Mouse (Mus musculus): ENCODE measurements around the gene Adgrg1.

Gene Adgrg1

DNA sequence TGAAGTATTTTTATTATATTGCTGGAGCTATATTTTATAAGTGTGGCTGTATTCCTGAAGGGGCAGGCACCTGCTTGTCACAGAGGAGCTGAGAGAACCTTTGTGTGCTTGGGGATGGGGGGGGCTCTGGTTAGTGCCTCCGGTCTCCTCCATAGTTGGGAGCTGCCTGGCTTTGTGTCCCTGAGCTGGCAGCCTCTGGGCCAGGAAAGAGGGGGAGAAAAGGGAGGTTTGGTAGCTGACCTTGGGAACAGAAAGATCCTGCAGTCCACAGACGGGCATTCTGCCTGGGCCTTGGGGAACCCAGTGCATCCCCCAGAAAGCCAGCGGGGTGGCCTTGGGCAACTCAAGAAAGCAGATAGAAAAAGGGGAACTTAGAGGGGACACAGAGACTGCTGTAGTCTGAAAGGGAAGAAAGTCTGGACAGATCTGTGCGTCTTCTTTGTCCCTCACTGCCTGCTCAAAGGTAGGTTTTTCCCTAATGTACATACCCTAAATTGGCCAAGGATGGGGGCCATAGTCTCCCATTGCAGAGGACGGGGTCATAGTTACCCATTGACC, 20.9 kb downstream of the Adgrg1 start:
- in situ Hi-C loops (cut with MboI, MseI) = loop anchor here (5.0 kb wide), 1 partner anchor 53 kb away; no protein-coding TSS in a partner anchor

DNA sequence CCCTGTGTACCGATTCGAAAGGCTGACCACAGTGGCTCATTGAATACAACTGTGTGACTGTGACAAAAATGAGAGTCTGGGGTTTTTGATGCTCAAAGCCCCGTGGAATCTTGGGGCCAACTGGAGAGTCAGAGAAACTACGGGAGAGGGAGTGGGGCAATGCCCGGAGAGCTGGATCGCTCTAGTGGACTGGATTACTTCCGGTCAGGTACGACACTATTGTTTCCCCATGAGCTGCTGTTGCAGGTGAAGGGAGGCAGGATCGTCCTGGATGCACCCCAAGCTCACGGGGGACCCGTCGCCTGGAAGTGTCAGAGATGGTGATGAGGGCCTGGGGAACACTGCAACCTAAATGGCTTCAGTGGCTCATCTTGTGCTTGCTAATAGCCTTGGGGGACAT, 21.5 kb downstream of the Adgrg1 start:
- in situ Hi-C loops (cut with MboI, MseI) = loop anchor here (5.0 kb wide), 1 partner anchor 54 kb away; no protein-coding TSS in a partner anchor

DNA sequence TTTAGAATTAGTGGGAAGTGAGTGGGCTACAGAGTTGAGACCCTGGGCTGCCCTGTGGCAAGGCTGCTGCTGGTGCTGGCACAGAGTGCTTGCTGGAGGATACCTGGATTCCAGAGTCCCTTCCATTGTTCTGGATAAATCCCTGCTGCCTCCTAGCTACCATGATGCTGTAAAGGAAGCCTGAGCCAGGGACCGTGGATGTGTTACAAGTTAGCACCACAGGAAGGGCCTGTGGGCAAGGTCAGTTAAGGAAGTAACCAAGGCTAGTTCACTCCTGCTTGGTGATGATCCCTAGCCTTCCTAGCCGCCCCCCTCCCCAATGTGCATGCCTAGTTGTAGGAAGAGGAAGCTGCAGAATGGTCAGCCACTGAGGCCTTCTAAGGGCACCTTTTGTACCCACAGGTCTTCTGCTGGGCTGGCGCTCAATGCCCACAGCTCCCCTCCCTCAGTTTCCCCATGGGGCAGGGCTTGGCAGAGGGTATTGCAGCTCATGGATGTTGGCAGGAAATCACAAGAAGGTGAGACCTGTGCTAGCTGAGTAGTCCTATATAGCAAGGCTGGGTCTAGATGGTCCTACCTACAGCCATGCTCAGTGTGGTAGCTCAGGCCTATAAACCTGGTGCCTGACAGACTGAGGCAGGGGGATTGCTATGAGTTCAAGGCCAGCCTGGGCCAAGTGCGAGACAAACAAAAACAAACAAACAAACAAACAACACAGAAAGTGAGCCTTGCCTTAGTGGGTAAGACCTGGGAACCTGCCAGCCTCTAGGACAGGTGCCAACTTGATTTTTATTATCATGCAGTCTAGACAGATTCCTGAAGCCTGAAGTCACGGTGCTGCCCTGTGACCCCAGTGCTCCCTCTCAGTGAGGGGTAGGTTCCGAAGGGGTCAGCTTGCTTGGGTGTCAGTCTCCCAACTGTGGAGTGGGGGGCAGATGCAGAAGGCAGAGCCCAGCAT, 22.6 kb downstream of the Adgrg1 start:
- in situ Hi-C loops (cut with MboI, MseI) = loop anchor here (5.0 kb wide), 1 partner anchor 55 kb away; no protein-coding TSS in a partner anchor

DNA sequence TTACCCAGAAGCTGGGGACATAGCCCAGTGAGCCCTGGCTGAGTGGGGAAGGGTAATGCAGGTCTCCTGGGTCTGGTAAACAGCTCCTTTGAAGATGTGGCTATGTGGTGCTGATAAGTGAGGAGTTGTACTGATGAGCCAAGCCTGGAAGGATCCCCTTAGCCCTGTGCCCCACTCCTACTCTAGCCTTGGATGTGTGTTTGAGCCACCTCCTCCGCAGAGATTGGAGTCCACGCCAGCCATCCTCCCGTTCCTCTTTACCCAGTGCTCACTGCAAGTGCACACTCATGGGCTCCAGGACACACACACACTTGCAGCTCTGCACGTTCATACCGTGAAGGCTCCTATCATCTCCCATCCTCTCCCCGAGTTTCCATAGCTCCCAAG, 23.3 kb downstream of the Adgrg1 start:
- in situ Hi-C loops (cut with MboI, MseI) = loop anchor here (5.0 kb wide), 1 partner anchor 56 kb away; no protein-coding TSS in a partner anchor

DNA sequence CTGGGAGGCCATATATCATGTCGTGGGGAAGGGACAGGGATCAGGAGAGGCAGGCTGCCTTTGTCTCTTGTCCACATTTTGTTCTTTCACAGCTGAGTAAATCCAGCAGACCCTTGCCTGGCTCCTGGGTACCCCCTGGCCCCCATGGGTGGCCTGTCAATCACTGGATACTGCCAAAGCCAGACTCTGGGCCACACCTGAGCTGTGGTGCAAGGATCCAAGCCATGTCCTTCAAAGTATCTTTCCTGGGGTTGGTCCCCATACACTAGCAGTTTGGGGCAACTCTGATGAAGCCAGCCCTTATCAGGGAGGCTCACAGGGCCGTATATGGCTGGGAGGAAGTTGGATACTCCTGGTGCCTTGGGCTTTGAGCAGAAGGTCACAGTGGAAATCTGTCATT, 23.9 kb downstream of the Adgrg1 start:
- in situ Hi-C loops (cut with MboI, MseI) = loop anchor here (5.0 kb wide), 1 partner anchor 56 kb away; no protein-coding TSS in a partner anchor

DNA sequence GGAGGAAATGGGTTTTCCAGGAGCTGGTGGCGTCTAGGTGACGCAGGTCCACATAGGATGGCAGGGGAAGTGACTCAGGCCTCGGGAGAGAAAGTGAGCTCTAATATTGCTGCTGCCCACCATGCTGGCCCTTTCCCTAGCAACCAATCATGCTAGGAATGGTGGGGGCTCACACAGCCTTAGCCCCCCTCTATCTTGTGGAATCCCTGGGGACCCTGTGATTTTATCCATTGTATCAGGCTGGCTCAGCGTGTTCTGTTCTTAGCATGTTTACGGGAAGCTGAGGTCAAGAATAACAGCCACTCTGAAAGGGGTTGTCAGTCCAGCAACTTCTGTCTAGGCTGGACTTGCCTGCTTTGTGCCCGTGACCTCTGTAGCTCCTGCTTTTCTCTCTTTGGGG, 24.5 kb downstream of the Adgrg1 start:
- in situ Hi-C loops (cut with MboI, MseI) = loop anchor here (5.0 kb wide), 1 partner anchor 57 kb away; no protein-coding TSS in a partner anchor

- in situ Hi-C loops (cut with MboI, MseI) = loop anchor here (5.0 kb wide), 1 partner anchor 58 kb away; no protein-coding TSS in a partner anchor
These were observed 25.4 kb downstream of the Adgrg1 start for GRCm38 (mm10) chr8:94999956-95000355.

GRCm38 (mm10) chr8:95000684-95001083, 26.1 kb downstream of the Adgrg1 start:
- in situ Hi-C loops (cut with MboI, MseI) = no loop called here

DNA sequence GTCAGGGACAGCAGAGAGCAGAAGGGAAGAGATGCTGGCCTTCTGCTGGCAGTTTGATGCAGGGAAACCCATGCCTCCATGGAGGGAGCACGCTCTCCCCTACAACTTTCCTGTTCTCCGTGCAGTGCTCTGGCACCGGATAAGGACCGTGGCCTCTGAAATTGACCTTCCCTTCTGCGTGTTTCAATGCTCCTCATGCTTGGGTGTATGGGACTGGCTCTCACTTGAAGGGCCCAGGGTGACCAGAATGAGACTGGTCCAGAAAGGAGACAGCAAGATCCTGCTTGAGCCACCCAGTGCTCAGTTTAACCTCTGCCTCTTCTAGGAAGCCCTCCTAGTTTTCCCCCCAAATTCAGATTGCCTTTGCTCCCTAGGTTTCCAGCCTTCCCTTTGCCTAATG, 26.6 kb downstream of the Adgrg1 start:
- in situ Hi-C loops (cut with MboI, MseI) = no loop called here

DNA sequence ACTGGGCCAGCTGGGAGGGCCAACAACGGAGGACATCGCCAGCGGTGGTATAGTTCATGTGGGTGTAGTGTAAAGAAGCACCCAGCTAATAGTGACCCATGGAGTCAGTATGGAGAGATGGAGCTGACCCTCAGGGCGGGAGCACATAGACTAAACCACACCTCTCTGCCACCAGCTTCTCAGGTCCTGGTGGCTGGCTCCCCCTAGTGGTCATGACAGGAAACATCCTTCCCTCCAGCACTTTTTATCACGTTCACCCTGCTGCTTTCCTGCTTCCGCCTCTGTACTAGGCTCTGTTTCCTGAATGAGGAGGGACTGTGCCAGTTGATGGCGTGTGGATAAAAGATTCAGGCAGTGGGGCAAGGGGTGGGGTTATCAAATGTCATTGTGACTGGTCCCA, 27.1 kb downstream of the Adgrg1 start:
- in situ Hi-C loops (cut with MboI, MseI) = no loop called here

DNA sequence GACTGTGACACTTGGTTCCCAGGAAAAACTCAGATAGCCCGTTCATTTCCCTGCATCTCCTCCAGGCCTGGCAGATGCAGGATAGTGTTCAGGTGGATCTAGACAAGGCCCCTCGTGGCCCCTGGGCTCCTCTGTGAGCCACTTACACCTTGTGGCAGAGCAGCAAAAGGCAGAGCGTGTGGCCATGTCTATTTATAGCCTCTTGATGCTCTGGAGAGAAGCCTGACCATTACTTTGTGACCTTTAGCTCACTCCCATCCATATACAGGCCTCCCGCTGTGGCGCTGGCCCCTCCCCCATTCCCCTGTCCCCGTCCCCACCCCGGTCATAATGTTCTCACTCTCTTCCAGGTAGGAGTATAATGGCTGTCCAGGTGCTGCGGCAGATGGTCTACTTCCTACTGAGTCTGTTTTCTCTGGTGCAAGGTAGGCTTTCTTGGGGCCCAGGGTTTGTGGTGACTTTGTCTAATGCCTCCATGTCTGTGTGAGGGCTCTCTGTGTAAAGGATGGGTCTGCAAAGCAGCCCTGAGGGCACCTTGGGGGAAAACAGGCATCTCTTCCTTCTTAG, 27.6 kb downstream of the Adgrg1 start:
- in situ Hi-C loops (cut with MboI, MseI) = no loop called here

DNA sequence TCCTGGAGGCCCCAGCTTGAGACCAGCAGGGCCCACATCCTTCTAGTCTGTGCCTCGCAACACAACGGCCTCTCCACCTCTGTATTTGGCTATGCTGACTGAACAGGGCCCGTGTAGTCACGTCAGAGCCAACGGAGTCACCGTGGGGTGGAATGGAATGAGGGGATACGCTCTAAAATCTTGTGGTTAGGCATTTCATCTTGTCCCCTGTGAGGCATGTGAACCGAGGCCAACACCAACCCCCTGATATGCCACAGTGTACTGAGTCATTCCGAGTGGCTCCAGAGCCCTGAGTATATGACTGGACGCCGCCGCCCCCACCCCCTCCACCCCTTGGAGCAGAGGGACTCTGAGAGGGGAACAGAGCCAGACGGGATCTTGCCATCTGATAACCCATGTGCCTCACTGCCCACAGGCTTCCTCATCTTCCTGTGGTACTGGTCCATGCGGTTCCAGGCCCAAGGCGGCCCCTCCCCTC, 37.9 kb downstream of the Adgrg1 start:
- in situ Hi-C loops (cut with MboI, MseI) = no loop called here

DNA sequence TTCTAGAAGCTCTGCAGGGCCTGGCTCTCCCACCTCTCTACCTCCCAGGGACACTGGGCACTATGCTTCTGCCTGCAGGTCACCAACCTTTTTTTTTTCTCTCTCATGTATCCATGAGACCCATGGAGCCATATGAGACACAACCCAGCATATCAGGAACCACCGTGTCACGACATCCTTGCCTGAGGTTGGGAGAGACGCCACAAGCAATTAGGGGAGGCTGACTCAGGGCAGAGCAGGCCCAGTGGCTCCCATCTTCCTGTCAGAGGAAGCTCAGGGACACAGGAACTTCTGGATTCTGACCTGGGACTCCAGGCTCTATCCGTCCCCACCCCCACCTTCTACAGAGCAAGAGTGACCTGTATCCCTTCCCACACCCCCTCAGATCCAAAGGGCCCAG, 41.3 kb downstream of the Adgrg1 start:
- in situ Hi-C loops (cut with MboI, MseI) = no loop called here

GRCm38 (mm10) chr8:95016684-95017083, 42.1 kb downstream of the Adgrg1 start:
- in situ Hi-C loops (cut with MboI, MseI) = no loop called here

DNA sequence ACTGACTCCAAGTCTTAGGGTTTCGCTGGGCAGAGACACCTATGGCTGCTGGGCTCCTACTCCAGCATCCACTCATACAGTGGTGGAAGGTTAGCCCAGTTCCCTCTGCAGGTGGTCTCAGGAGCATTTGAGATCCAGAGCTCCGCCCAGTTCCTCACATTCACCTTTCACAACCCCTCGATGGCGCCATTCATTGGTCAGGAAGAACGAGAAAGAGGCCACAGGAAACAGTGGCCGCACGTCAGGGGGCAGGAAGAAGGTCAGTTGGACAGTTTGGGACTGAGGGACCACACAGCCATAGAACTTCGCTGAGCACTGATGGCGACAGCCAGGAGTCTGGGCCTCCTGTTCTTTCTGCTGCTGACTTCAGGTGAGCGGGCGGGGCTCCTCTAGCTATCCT, 42.9 kb downstream of the Adgrg1 start, which contains the start of gene Adgrg3:
Gene Adgrg3, plus strand, starts transcription at position 242 of the 400 bp plus-strand sequence.
- in situ Hi-C loops (cut with MboI, MseI) = no loop called here

DNA sequence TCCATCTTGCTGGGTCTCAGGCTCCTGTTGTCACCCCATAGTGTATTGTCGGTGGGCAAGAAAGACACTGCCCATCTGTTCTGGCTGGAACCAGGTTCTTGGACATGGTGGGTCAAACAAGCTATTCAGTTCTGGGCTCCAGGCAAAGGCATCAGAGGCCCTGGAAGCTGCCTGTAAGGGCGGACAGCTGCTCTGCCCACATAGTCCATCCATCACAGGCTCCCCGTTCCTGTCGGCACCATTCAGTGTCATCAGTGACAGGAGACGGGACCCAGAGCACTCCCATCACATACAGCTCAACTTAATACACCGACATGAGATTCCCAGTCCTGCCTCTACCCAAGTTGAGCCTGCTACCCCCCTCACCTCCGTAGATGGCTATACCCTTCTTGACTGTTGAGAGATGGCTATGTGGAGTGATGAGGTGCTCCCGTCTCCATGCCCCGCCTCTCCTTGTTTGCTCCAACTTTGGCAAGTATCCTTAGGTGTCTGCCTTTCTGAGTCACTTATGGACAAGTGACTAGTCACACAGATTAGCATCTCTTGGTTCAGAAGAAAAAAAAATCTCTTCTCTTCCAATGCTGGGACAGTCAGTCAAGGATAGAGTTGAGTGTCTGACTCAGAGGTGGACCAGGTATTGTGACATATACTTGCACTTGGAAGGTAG, 43.6 kb downstream of the Adgrg1 start:
- in situ Hi-C loops (cut with MboI, MseI) = no loop called here

DNA sequence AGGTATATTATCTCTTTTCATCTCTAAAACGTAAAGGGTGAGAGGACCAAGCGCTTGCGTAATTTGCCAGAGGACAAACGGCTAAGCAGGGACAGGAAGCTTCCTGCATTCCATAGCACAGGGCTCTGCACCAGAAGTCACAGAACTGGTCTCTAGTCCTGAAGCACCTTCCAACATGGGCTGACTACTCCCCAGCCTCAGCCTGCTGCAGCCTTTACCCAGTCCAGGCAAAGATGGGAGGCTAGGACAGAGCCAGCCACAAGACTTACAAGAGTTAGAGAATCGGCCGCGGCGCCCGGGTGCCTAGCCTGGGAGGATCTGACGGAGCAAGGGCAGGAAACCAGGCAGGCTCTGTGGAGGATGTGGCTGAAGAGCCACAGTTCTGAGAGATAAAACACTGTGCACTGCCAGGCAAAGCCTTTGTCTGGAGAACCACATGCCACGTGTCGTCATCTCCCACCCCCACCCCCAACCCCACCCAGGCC, 45.8 kb downstream of the Adgrg1 start:
- in situ Hi-C loops (cut with MboI, MseI) = no loop called here

DNA sequence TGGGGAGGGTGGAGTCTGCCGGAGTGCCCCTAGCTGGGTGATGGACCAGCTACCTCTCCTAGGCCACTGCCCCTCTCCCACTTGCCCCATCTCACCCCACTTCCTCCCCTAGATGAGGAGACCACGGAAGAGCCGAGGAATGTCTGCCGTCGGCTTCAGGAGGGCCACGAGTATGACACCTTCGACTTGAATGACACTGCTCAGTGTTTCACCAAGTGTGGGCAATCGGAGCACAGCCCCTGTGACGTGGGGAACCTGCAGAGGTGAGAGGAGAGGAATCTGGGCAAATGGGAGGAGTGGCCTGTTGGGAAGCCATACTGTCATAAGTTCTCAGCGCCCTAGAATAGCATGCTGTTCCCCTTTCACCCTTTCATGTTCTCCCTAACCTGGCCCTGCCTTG, 46.3 kb downstream of the Adgrg1 start:
- in situ Hi-C loops (cut with MboI, MseI) = no loop called here

GRCm38 (mm10) chr8:95023201-95023600, 48.6 kb downstream of the Adgrg1 start:
- in situ Hi-C loops (cut with MboI, MseI) = no loop called here

DNA sequence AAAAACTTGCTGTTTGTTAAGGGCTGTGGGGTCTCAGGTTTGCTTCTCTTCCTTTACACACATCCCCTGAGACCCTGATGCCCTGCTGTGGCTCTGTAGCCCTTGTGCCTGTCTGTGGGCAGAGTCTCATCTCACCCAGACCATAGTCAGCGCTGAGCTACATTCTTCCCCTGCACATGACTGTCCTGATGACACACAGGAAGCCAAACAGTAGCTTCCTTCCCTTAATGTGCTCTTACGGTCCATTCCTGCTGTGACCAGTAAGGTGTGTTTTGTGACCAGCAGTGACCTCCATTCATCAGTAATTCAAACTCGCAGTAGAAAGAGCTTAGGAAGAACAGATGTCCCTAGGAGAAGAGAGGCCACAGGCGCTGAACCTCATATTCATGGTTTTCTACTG, 49.8 kb downstream of the Adgrg1 start:
- in situ Hi-C loops (cut with MboI, MseI) = no loop called here

GRCm38 (mm10) chr8:95025421-95025820, 50.9 kb downstream of the Adgrg1 start:
- in situ Hi-C loops (cut with MboI, MseI) = no loop called here
